Mouse (Mus musculus) liver, embryonic 14.5 days (tissue): ENCODE results near the gene Oprm1.
"Not testable (repeated sequence)": the region's sequence is repeated elsewhere in the genome, so short reads cannot be mapped to it uniquely, and the experiment has no call there.

Source experiments
- CTCF ChIP-seq: IDR thresholded peaks from 2 replicates; pipeline ENCODE4 v1.5.1; 2016; ENCODE audit warnings: antibody characterized with exemption, low read depth, control low read depth
- EP300 ChIP-seq: IDR thresholded peaks from 2 replicates; pipeline ENCODE4 v1.6.1; 2016; ENCODE audit warnings: antibody characterized with exemption, low read depth

DNA sequence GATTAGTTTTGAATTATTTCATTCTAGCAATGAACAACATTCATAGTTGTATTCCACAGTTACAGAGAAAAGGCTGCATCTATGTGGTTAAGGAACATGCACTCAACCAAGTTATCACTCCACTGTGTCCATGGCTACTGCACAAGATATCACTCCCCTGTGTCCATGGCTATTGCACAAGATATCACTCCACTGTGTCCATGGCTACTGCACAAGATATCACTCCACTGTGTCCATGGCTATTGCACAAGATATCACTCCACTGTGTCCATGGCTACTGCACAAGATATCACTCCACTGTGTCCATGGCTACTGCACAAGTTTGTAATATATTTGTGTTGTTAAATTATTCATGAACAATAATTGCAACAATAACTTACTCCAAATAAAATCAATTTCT, 245.6 kb downstream of the Oprm1 start:
- TF ChIP-seq CTCF, EP300: not testable (repeated sequence)
